Mouse (Mus musculus) right cerebral cortex, postnatal 4 days (tissue): ENCODE results near the gene Tmem184b.

Experiments
- DNase-seq: peaks from one replicate; pipeline ENCODE4 v3.0.0-alpha.2; 2022

Tmem184b gene

GRCm38 (mm10) chr15:79402836-79403762 lies at the start of gene Tmem184b:
Tmem184b (minus strand) TSS chr15:79403569.
- peak; percentile 85 for DNase-seq

GRCm38 (mm10) chr15:79448041-79448440 lies 44.7 kb upstream of the Tmem184b start:
- no peak for DNase-seq

- no peak for DNase-seq
Observed at GRCm38 (mm10) chr15:79445786-79446654, 42.7 kb upstream of the Tmem184b start.

GRCm38 (mm10) chr15:79443856-79444410 lies 40.6 kb upstream of the Tmem184b start:
- no peak for DNase-seq

GRCm38 (mm10) chr15:79442961-79443518 lies 39.7 kb upstream of the Tmem184b start:
- DNase-seq: no peak

GRCm38 (mm10) chr15:79442257-79442611 lies 38.9 kb upstream of the Tmem184b start:
- DNase-seq: no peak

GRCm38 (mm10) chr15:79441331-79442256 lies 38.2 kb upstream of the Tmem184b start:
- peak; percentile 90 for DNase-seq

- DNase-seq: no peak
Observed at GRCm38 (mm10) chr15:79440651-79441330, 37.4 kb upstream of the Tmem184b start.

- DNase-seq: peak; percentile 67
Observed at GRCm38 (mm10) chr15:79440223-79440622, 36.9 kb upstream of the Tmem184b start.

- DNase-seq: no peak
Observed at GRCm38 (mm10) chr15:79439386-79439785, 36.0 kb upstream of the Tmem184b start.

GRCm38 (mm10) chr15:79438816-79439215 lies 35.4 kb upstream of the Tmem184b start:
- no peak for DNase-seq

GRCm38 (mm10) chr15:79438209-79438810 lies 34.9 kb upstream of the Tmem184b start:
- no peak for DNase-seq

GRCm38 (mm10) chr15:79437541-79438208 lies 34.3 kb upstream of the Tmem184b start:
- DNase-seq: no peak

- DNase-seq: no peak
Observed at GRCm38 (mm10) chr15:79436481-79436921, 33.1 kb upstream of the Tmem184b start.

GRCm38 (mm10) chr15:79435191-79435671 lies 31.9 kb upstream of the Tmem184b start:
- no peak for DNase-seq

- no peak for DNase-seq
Observed at GRCm38 (mm10) chr15:79432892-79433291, 29.5 kb upstream of the Tmem184b start.

- no peak for DNase-seq
Observed at GRCm38 (mm10) chr15:79432328-79432727, 29.0 kb upstream of the Tmem184b start.

- DNase-seq: no peak
Observed at GRCm38 (mm10) chr15:79431925-79432324, 28.6 kb upstream of the Tmem184b start.

GRCm38 (mm10) chr15:79430461-79431000 lies 27.2 kb upstream of the Tmem184b start:
- no peak for DNase-seq

- DNase-seq: no peak
Observed at GRCm38 (mm10) chr15:79429994-79430393, 26.6 kb upstream of the Tmem184b start.
